Mouse (Mus musculus) ES-Bruce4 (cell line): ENCODE data around the gene Plcg2. TPM values are rescaled to one million over a fixed set of nuclear protein-coding genes. Genes with fewer than 3 reads are reported as not detected.

Experiments used
- H3K27ac ChIP-seq: 2 replicates; pipeline ENCODE4 v1.5.1; 2012; ENCODE audit warnings: low read length, inconsistent platforms; ENCODE audit not compliant: insufficient read depth
- H3K27me3 ChIP-seq: 2 replicates; pipeline ENCODE4 v1.6.1; 2012; ENCODE audit warnings: mild to moderate bottlenecking, low read length, inconsistent platforms; ENCODE audit not compliant: control insufficient read depth, poor library complexity, insufficient read depth, severe bottlenecking
- H3K36me3 ChIP-seq: 2 replicates; pipeline ENCODE4 v1.6.1; 2012; ENCODE audit warnings: inconsistent platforms, mild to moderate bottlenecking, low read length, moderate library complexity; ENCODE audit not compliant: control insufficient read depth, poor library complexity, insufficient read depth, severe bottlenecking
- H3K4me1 ChIP-seq: one replicate; pipeline ENCODE4 v1.8.1; 2011; ENCODE audit warnings: low read length; ENCODE audit not compliant: control insufficient read depth, insufficient read depth
- H3K4me3 ChIP-seq: 2 replicates; pipeline ENCODE4 v1.5.1; 2011; ENCODE audit warnings: low read depth, mild to moderate bottlenecking, low read length
- H3K9ac ChIP-seq: 2 replicates; pipeline ENCODE4 v1.6.1; 2012; ENCODE audit warnings: low read depth, mild to moderate bottlenecking, inconsistent platforms; ENCODE audit not compliant: poor library complexity, severe bottlenecking
- H3K9me3 ChIP-seq: replicated peaks from 2 replicates; pipeline ENCODE4 v1.6.1; 2012; ENCODE audit warnings: mild to moderate bottlenecking, low read length, inconsistent platforms; ENCODE audit not compliant: control insufficient read depth, poor library complexity, insufficient read depth, severe bottlenecking
- CTCF ChIP-seq: IDR thresholded peaks from one replicate; pipeline ENCODE4 v1.8.1; 2011; ENCODE audit warnings: low read depth, low read length
- EP300 ChIP-seq: IDR thresholded peaks from 2 replicates; pipeline ENCODE4 v1.6.1; 2011; ENCODE audit warnings: low read depth, low read length; ENCODE audit not compliant: insufficient read depth
- POLR2A ChIP-seq: IDR thresholded peaks from one replicate; pipeline ENCODE4 v1.8.1; 2011; ENCODE audit warnings: low read length; ENCODE audit not compliant: insufficient read depth
- polyA plus RNA-seq: library from polyadenylated mRNA; stranded (reverse); fragments of >200 nt; gene quantifications from 2 replicates; pipeline ENCODE4 v1.2.4, GENCODE M21; 2011; ENCODE audit warnings: low read depth; ENCODE audit not compliant: missing spikeins, insufficient read depth, insufficient read length

Plcg2 gene
- polyA plus RNA-seq, 1 experiment, result 32.4 TPM

DNA sequence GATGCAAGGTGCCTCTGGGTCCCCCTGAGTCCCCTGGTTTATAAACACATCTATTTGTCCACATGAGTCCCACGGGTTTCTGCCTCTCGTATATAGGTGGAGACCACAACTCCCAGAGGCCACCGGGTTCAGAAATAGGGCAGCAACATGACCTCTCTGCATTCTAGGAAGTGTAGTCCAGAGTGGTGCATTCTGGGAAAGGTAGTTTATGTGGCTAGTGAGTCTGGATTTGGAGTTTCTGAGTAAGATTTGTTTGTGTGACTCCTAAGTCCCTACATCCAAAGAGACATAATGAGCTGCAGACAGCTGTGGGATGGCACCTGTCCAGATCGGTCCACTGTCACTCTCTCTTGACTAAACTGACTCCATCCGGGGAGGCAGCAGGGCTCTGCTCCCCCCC lies 17.6 kb upstream of the Plcg2 start:
- H3K9ac ChIP-seq, result no peak overlapping the region
- no peaks in the 10 kb centered on the region for H3K9me3 ChIP-seq
- H3K27ac ChIP-seq, result no peak overlapping the region
- H3K27me3 ChIP-seq, result no peaks in the 10 kb centered on the region
- no peaks in the 10 kb centered on the region for H3K36me3 ChIP-seq
- H3K4me3 ChIP-seq, result no peak overlapping the region
- no peaks in the 10 kb centered on the region for H3K4me1 ChIP-seq
- no peak for TF ChIP-seq CTCF

DNA sequence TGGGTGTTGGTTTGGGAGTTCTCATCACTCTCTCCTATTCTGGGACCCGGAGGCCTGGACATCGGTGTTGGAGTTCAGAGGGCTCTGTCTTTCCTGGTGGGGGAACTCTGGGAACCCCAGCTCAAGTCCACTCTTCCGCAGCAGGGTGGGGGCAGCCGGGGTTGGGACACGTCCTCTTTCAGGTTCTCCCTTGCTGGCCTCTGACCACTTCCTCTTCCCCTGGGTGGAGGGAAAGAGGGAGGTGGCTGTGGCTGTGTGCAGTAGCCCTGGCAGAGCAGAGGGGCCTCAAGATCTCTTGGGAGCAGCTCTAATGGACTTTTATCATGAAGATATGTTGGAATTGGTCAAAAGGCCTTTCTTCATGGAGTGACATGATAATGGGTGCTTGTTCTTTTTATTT lies 16.3 kb upstream of the Plcg2 start:
- H3K4me3 ChIP-seq, result no peak overlapping the region
- no peaks in the 10 kb centered on the region for H3K9me3 ChIP-seq
- H3K36me3 ChIP-seq, result no peaks in the 10 kb centered on the region
- no peak for TF ChIP-seq EP300
- no peak for TF ChIP-seq POLR2A
- TF ChIP-seq CTCF, result no peak
- H3K4me1 ChIP-seq, result no peaks in the 10 kb centered on the region
- no peaks in the 10 kb centered on the region for H3K27me3 ChIP-seq
- no peak overlapping the region for H3K9ac ChIP-seq
- no peak overlapping the region for H3K27ac ChIP-seq

- no peaks in the 10 kb centered on the region for H3K9me3 ChIP-seq
- no peak overlapping the region for H3K9ac ChIP-seq
- H3K36me3 ChIP-seq, result no peaks in the 10 kb centered on the region
- no peaks in the 10 kb centered on the region for H3K27me3 ChIP-seq
- TF ChIP-seq POLR2A (no peak), EP300 (no peak), CTCF (no peak)
- no peak overlapping the region for H3K4me3 ChIP-seq
- no peaks in the 10 kb centered on the region for H3K4me1 ChIP-seq
- H3K27ac ChIP-seq, result no peak overlapping the region
These were observed 13.4 kb upstream of the Plcg2 start for GRCm38 (mm10) chr8:117484731-117485130.

GRCm38 (mm10) chr8:117485316-117485715 lies 12.8 kb upstream of the Plcg2 start:
- H3K9ac ChIP-seq, result no peak overlapping the region
- H3K4me1 ChIP-seq, result no peaks in the 10 kb centered on the region
- H3K4me3 ChIP-seq, result no peak overlapping the region
- H3K36me3 ChIP-seq, result no peaks in the 10 kb centered on the region
- TF ChIP-seq POLR2A (no peak), CTCF (no peak)
- no peaks in the 10 kb centered on the region for H3K9me3 ChIP-seq
- H3K27ac ChIP-seq, result no peak overlapping the region
- H3K27me3 ChIP-seq, result no peaks in the 10 kb centered on the region

GRCm38 (mm10) chr8:117488246-117489005 lies 9.7 kb upstream of the Plcg2 start:
- H3K36me3 ChIP-seq, result no peaks in the 10 kb centered on the region
- TF ChIP-seq EP300, result no peak
- TF ChIP-seq POLR2A, result no peak
- no peak for TF ChIP-seq CTCF
- H3K27me3 ChIP-seq, result no peaks in the 10 kb centered on the region
- H3K4me3 ChIP-seq, result no peak overlapping the region
- no peak overlapping the region for H3K27ac ChIP-seq
- peaks cover 3% of the 10 kb centered on the region for H3K4me1 ChIP-seq
- H3K9ac ChIP-seq, result no peak overlapping the region
- no peaks in the 10 kb centered on the region for H3K9me3 ChIP-seq

DNA sequence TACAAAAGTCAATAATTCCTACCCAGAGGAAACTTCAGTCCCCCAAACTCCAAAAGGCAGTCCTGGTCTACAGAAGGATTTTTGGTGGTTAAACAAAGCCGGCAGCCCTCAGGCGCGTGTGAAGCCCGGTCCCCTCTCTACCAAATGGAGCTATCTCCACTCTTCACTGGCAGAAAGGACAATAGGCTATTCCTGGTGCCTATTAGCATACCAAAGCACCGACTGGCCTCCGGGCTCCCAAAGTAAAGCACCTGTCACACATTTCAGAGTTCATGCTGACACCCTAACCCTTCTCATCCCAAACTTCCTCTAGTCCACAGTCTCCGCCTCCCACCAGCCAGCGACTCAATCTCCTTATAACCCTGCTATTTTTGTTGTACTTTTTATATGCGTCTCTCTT lies 4.5 kb upstream of the Plcg2 start:
- no peak overlapping the region for H3K9ac ChIP-seq
- H3K9me3 ChIP-seq, result no peaks in the 10 kb centered on the region
- no peak overlapping the region for H3K4me3 ChIP-seq
- TF ChIP-seq EP300 (peak; percentile 88), POLR2A (no peak)
- H3K36me3 ChIP-seq, result no peaks in the 10 kb centered on the region
- H3K4me1 ChIP-seq, result peaks cover 3% of the 10 kb centered on the region
- peaks cover 3% of the 10 kb centered on the region; the same call in 1 of the 2 replicates for H3K27me3 ChIP-seq
- no peak overlapping the region; the same call in 1 of the 2 replicates for H3K27ac ChIP-seq
